Mouse (Mus musculus): ENCODE results near the gene Dad1. TPM values are rescaled to one million over a fixed set of nuclear protein-coding genes. Genes with fewer than 3 reads are reported as not detected.
A peak's percentile ranks its signal among the peaks of the same experiment; 100 is the strongest.

Gene Dad1
- polyA plus RNA-seq, 1 experiment = 324 TPM

GRCm38 (mm10) chr14:54263099-54263498 lies 9.2 kb upstream of the Dad1 start:
- Histone ChIP-seq H3K27me3 (ENCODE audit: control insufficient read depth, insufficient read depth, insufficient read length) (no peaks in the 10 kb centered on the region), H3ac (ENCODE audit: control insufficient read depth, insufficient read length) (no peak overlapping the region), H3K36me3 (ENCODE audit: control insufficient read depth, insufficient read depth) (no peaks in the 10 kb centered on the region), H3K79me2 (ENCODE audit: control insufficient read depth, insufficient read depth) (no peaks in the 10 kb centered on the region), H3K4me2 (ENCODE audit: low read depth) (no peak overlapping the region), H3K4me3 (no peak overlapping the region)
- TF ChIP-seq POLR2A (IDR thresholded peaks at IDR 0.05; ENCODE audit: insufficient read length, low read depth) (no peak), MAX (IDR thresholded peaks at IDR 0.05; ENCODE audit: low read depth) (no peak), CEBPB (IDR thresholded peaks at IDR 0.05; ENCODE audit: insufficient read depth, poor library complexity, severe bottlenecking) (no peak), REST (IDR thresholded peaks at IDR 0.05; ENCODE audit: insufficient read depth, insufficient read length) (no peak), SRF (IDR thresholded peaks at IDR 0.05; ENCODE audit: control insufficient read depth, insufficient read length, low read depth) (no peak), POLR2AphosphoS2 (IDR thresholded peaks at IDR 0.05; ENCODE audit: insufficient read length, low read depth) (no peak), TCF12 (IDR thresholded peaks at IDR 0.05; ENCODE audit: insufficient read depth, poor library complexity, severe bottlenecking) (no peak), MYOG (IDR thresholded peaks at IDR 0.05; ENCODE audit: control insufficient read depth in 1 of 3, insufficient read depth in 1 of 3, insufficient read length in 2 of 3, low read depth in 2 of 3) (no peak), MYOD1 (IDR thresholded peaks at IDR 0.05; ENCODE audit: control insufficient read depth in 1 of 3, insufficient read length in 2 of 3, low read depth in 2 of 3) (no peak), USF1 (IDR thresholded peaks at IDR 0.05; ENCODE audit: low read depth) (no peak), E2F4 (IDR thresholded peaks at IDR 0.05; ENCODE audit: insufficient read depth) (no peak), TCF3 (IDR thresholded peaks at IDR 0.05; ENCODE audit: insufficient read length, low read depth) (no peak)

GRCm38 (mm10) chr14:54262622-54263021 lies 8.7 kb upstream of the Dad1 start:
- H3K79me2 ChIP-seq (ENCODE audit: control insufficient read depth, insufficient read depth) = no peaks in the 10 kb centered on the region
- no peak for TF ChIP-seq MYOD1 (IDR thresholded peaks at IDR 0.05; ENCODE audit: control insufficient read depth in 1 of 3, insufficient read length in 2 of 3, low read depth in 2 of 3)
- TF ChIP-seq TCF3 (IDR thresholded peaks at IDR 0.05; ENCODE audit: insufficient read length, low read depth) = no peak
- no peak for TF ChIP-seq E2F4 (IDR thresholded peaks at IDR 0.05; ENCODE audit: insufficient read depth)
- TF ChIP-seq MAX (IDR thresholded peaks at IDR 0.05; ENCODE audit: low read depth) = no peak
- no peak for TF ChIP-seq POLR2A (IDR thresholded peaks at IDR 0.05; ENCODE audit: insufficient read length, low read depth)
- TF ChIP-seq SRF (IDR thresholded peaks at IDR 0.05; ENCODE audit: control insufficient read depth, insufficient read length, low read depth) = no peak
- TF ChIP-seq TCF12 (IDR thresholded peaks at IDR 0.05; ENCODE audit: insufficient read depth, poor library complexity, severe bottlenecking) = no peak
- TF ChIP-seq USF1 (IDR thresholded peaks at IDR 0.05; ENCODE audit: low read depth) = no peak
- no peak for TF ChIP-seq CEBPB (IDR thresholded peaks at IDR 0.05; ENCODE audit: insufficient read depth, poor library complexity, severe bottlenecking)
- no peak for TF ChIP-seq MYOG (IDR thresholded peaks at IDR 0.05; ENCODE audit: control insufficient read depth in 1 of 3, insufficient read depth in 1 of 3, insufficient read length in 2 of 3, low read depth in 2 of 3)
- TF ChIP-seq POLR2AphosphoS2 (IDR thresholded peaks at IDR 0.05; ENCODE audit: insufficient read length, low read depth) = no peak
- no peak for TF ChIP-seq REST (IDR thresholded peaks at IDR 0.05; ENCODE audit: insufficient read depth, insufficient read length)
- H3ac ChIP-seq (ENCODE audit: control insufficient read depth, insufficient read length) = no peak overlapping the region
- H3K4me3 ChIP-seq = no peak overlapping the region
- H3K36me3 ChIP-seq (ENCODE audit: control insufficient read depth, insufficient read depth) = no peaks in the 10 kb centered on the region
- no peak overlapping the region for H3K4me2 ChIP-seq (ENCODE audit: low read depth)
- H3K27me3 ChIP-seq (ENCODE audit: control insufficient read depth, insufficient read depth, insufficient read length) = no peaks in the 10 kb centered on the region

- no peaks in the 10 kb centered on the region for H3K36me3 ChIP-seq (ENCODE audit: control insufficient read depth, insufficient read depth)
- H3K27me3 ChIP-seq (ENCODE audit: control insufficient read depth, insufficient read depth, insufficient read length) = no peaks in the 10 kb centered on the region
- TF ChIP-seq TCF3 (IDR thresholded peaks at IDR 0.05; ENCODE audit: insufficient read length, low read depth) (no peak), E2F4 (IDR thresholded peaks at IDR 0.05; ENCODE audit: insufficient read depth) (no peak), MAX (IDR thresholded peaks at IDR 0.05; ENCODE audit: low read depth) (no peak), MYOG (IDR thresholded peaks at IDR 0.05; ENCODE audit: control insufficient read depth in 1 of 3, insufficient read depth in 1 of 3, insufficient read length in 2 of 3, low read depth in 2 of 3) (no peak), POLR2AphosphoS2 (IDR thresholded peaks at IDR 0.05; ENCODE audit: insufficient read length, low read depth) (no peak), POLR2A (IDR thresholded peaks at IDR 0.05; ENCODE audit: insufficient read length, low read depth) (no peak), USF1 (IDR thresholded peaks at IDR 0.05; ENCODE audit: low read depth) (no peak), SRF (IDR thresholded peaks at IDR 0.05; ENCODE audit: control insufficient read depth, insufficient read length, low read depth) (no peak), TCF12 (IDR thresholded peaks at IDR 0.05; ENCODE audit: insufficient read depth, poor library complexity, severe bottlenecking) (no peak), CEBPB (IDR thresholded peaks at IDR 0.05; ENCODE audit: insufficient read depth, poor library complexity, severe bottlenecking) (no peak), REST (IDR thresholded peaks at IDR 0.05; ENCODE audit: insufficient read depth, insufficient read length) (no peak), MYOD1 (IDR thresholded peaks at IDR 0.05; ENCODE audit: control insufficient read depth in 1 of 3, insufficient read length in 2 of 3, low read depth in 2 of 3) (no peak)
- no peak overlapping the region for H3K4me3 ChIP-seq
- no peak overlapping the region for H3K4me2 ChIP-seq (ENCODE audit: low read depth)
- no peaks in the 10 kb centered on the region for H3K79me2 ChIP-seq (ENCODE audit: control insufficient read depth, insufficient read depth)
- H3ac ChIP-seq (ENCODE audit: control insufficient read depth, insufficient read length) = no peak overlapping the region
These were observed 7.5 kb upstream of the Dad1 start for GRCm38 (mm10) chr14:54261386-54261785.

GRCm38 (mm10) chr14:54260196-54260595 lies 6.3 kb upstream of the Dad1 start:
- peak overlapping the region; percentile 57 for H3K4me3 ChIP-seq
- no peaks in the 10 kb centered on the region for H3K79me2 ChIP-seq (ENCODE audit: control insufficient read depth, insufficient read depth)
- no peaks in the 10 kb centered on the region for H3K27me3 ChIP-seq (ENCODE audit: control insufficient read depth, insufficient read depth, insufficient read length)
- H3K36me3 ChIP-seq (ENCODE audit: control insufficient read depth, insufficient read depth) = no peaks in the 10 kb centered on the region
- TF ChIP-seq MAX (IDR thresholded peaks at IDR 0.05; ENCODE audit: low read depth) (no peak), TCF3 (IDR thresholded peaks at IDR 0.05; ENCODE audit: insufficient read length, low read depth) (no peak), USF1 (IDR thresholded peaks at IDR 0.05; ENCODE audit: low read depth) (no peak), SRF (IDR thresholded peaks at IDR 0.05; ENCODE audit: control insufficient read depth, insufficient read length, low read depth) (no peak), POLR2AphosphoS2 (IDR thresholded peaks at IDR 0.05; ENCODE audit: insufficient read length, low read depth) (no peak), TCF12 (IDR thresholded peaks at IDR 0.05; ENCODE audit: insufficient read depth, poor library complexity, severe bottlenecking) (no peak), E2F4 (IDR thresholded peaks at IDR 0.05; ENCODE audit: insufficient read depth) (no peak), POLR2A (IDR thresholded peaks at IDR 0.05; ENCODE audit: insufficient read length, low read depth) (no peak), MYOG (IDR thresholded peaks at IDR 0.05; ENCODE audit: control insufficient read depth in 1 of 3, insufficient read depth in 1 of 3, insufficient read length in 2 of 3, low read depth in 2 of 3) (no peak), CEBPB (IDR thresholded peaks at IDR 0.05; ENCODE audit: insufficient read depth, poor library complexity, severe bottlenecking) (no peak), REST (IDR thresholded peaks at IDR 0.05; ENCODE audit: insufficient read depth, insufficient read length) (no peak), MYOD1 (IDR thresholded peaks at IDR 0.05; ENCODE audit: control insufficient read depth in 1 of 3, insufficient read length in 2 of 3, low read depth in 2 of 3) (no peak)
- H3ac ChIP-seq (ENCODE audit: control insufficient read depth, insufficient read length) = no peak overlapping the region
- peak overlapping the region; percentile 90 for H3K4me2 ChIP-seq (ENCODE audit: low read depth)
